Mouse (Mus musculus) midbrain, embryonic 15.5 days (tissue): ENCODE results near the gene Abca2. TPM values are rescaled to one million over a fixed set of nuclear protein-coding genes. Genes with fewer than 3 reads are reported as not detected.

Experiments used
- ATAC-seq: fragments of 200-750 bp; cut with Nextera tagmentation; replicated peaks from 2 replicates; pipeline ENCODE4 v1.8.0; 2017; ENCODE audit warnings: moderate TSS enrichment
- H3K27ac ChIP-seq: fragments of 300-500 bp; sonication (generic); 2 replicates; pipeline ENCODE4 v1.5.1; 2015; ENCODE audit warnings: mild to moderate bottlenecking, inconsistent platforms
- H3K27me3 ChIP-seq: fragments of 300-500 bp; sonication (generic); replicated peaks from 2 replicates; pipeline ENCODE4 v1.6.1; 2015; ENCODE audit warnings: inconsistent platforms
- H3K36me3 ChIP-seq: fragments of 300-500 bp; sonication (generic); replicated peaks from 2 replicates; pipeline ENCODE4 v1.6.1; 2015; ENCODE audit warnings: inconsistent platforms
- H3K4me1 ChIP-seq: fragments of 300-500 bp; sonication (generic); 2 replicates; pipeline ENCODE4 v1.6.1; 2015; ENCODE audit warnings: inconsistent platforms
- H3K4me2 ChIP-seq: fragments of 300-500 bp; sonication (generic); 2 replicates; pipeline ENCODE4 v1.6.1; 2015; ENCODE audit warnings: inconsistent platforms, mild to moderate bottlenecking, moderate library complexity
- H3K4me3 ChIP-seq: fragments of 300-500 bp; sonication (generic); 2 replicates; pipeline ENCODE4 v1.5.1; 2015; ENCODE audit warnings: mild to moderate bottlenecking, inconsistent platforms
- H3K9ac ChIP-seq: fragments of 300-500 bp; sonication (generic); 2 replicates; pipeline ENCODE4 v1.6.1; 2015; ENCODE audit warnings: mild to moderate bottlenecking, inconsistent platforms
- H3K9me3 ChIP-seq: fragments of 300-500 bp; sonication (generic); 2 replicates; pipeline ENCODE4 v1.6.1; 2016; ENCODE audit warnings: inconsistent platforms
- WGBS: fragments of 180-500 bp; shearing (Covaris S2); methylation state at CpG from one replicate; pipeline ENCODE4 v1.1.7; 2015; ENCODE audit warnings: mixed read lengths; 5-methylcytosine and 5-hydroxymethylcytosine counted together
- polyA plus RNA-seq: library from polyadenylated mRNA; unstranded; fragments of >200 nt; fragmentation: Nextera tagmentation; extraction: Ambion mirVana; gene quantifications from 2 replicates; pipeline ENCODE4 v1.2.1, GENCODE M21; 2015

Gene Abca2
- polyA plus RNA-seq, 1 experiment from 2014 or later, result 17.6 TPM

GRCm38 (mm10) chr2:25429435-25430180 is 1.1 kb downstream of the Abca2 start:
- no peaks in the 10 kb centered on the region; the same call in 1 of the 2 replicates for H3K27me3 ChIP-seq
- peak overlapping the region; percentile 76 for H3K4me2 ChIP-seq
- ATAC-seq, result no peak
- peak overlapping the region; percentile 81 for H3K4me3 ChIP-seq
- H3K36me3 ChIP-seq, result no peaks in the 10 kb centered on the region; the same call in 1 of the 2 replicates
- H3K4me1 ChIP-seq, result peaks cover 29% of the 10 kb centered on the region
- no peak overlapping the region; the same call in 1 of the 2 replicates for H3K27ac ChIP-seq
- peak overlapping the region; percentile 94; the same call in 1 of the 2 replicates for H3K9ac ChIP-seq
- WGBS, result 64% methylated on average over 5 of the region's 5 CpGs
- no peaks in the 10 kb centered on the region for H3K9me3 ChIP-seq

- peaks cover 29% of the 10 kb centered on the region for H3K4me1 ChIP-seq
Observed at GRCm38 (mm10) chr2:25430395-25431233, 2.1 kb downstream of the Abca2 start.

GRCm38 (mm10) chr2:25431308-25431855 is 2.9 kb downstream of the Abca2 start:
- H3K4me2 ChIP-seq, result peak overlapping the region; percentile 76
- no peaks in the 10 kb centered on the region for H3K9me3 ChIP-seq
- H3K27me3 ChIP-seq, result no peaks in the 10 kb centered on the region
- WGBS, result 52% methylated on average over 6 of the region's 6 CpGs
- ATAC-seq, result no peak
- H3K9ac ChIP-seq, result peak overlapping the region; percentile 0; the same call in 1 of the 2 replicates
- no peak overlapping the region for H3K4me3 ChIP-seq
- no peak overlapping the region for H3K27ac ChIP-seq
- H3K4me1 ChIP-seq, result peaks cover 29% of the 10 kb centered on the region
- H3K36me3 ChIP-seq, result peaks cover 9% of the 10 kb centered on the region; the same call in 1 of the 2 replicates

More at GRCm38 (mm10) chr2:25430395-25431233, 2.1 kb downstream of the Abca2 start:
- Histone ChIP-seq H3K4me3 (no peak overlapping the region; the same call in 1 of the 2 replicates), H3K9ac (peak overlapping the region; percentile 0; the same call in 1 of the 2 replicates), H3K36me3 (peaks cover 6% of the 10 kb centered on the region; the same call in 1 of the 2 replicates), H3K27ac (no peak overlapping the region), H3K9me3 (no peaks in the 10 kb centered on the region), H3K27me3 (no peaks in the 10 kb centered on the region), H3K4me2 (peak overlapping the region; percentile 76)
- no peak for ATAC-seq
- whole genome bisulfite sequencing, result 53% methylated on average over 17 of the region's 17 CpGs

GRCm38 (mm10) chr2:25432326-25433098 is 4.0 kb downstream of the Abca2 start:
- H3K27me3 ChIP-seq, result no peaks in the 10 kb centered on the region
- H3K9ac ChIP-seq, result no peak overlapping the region
- 84% methylated on average over 11 of the region's 11 CpGs for WGBS

GRCm38 (mm10) chr2:25433101-25433500 is 4.6 kb downstream of the Abca2 start:
- ATAC-seq, result no peak
- no peak overlapping the region for H3K27ac ChIP-seq

More at GRCm38 (mm10) chr2:25432326-25433098, 4.0 kb downstream of the Abca2 start:
- H3K4me2 ChIP-seq, result no peak overlapping the region
- no peak overlapping the region for H3K4me3 ChIP-seq
- no peak for ATAC-seq
- peaks cover 29% of the 10 kb centered on the region for H3K4me1 ChIP-seq
- no peaks in the 10 kb centered on the region for H3K9me3 ChIP-seq
- H3K36me3 ChIP-seq, result peaks cover 21% of the 10 kb centered on the region; the same call in 1 of the 2 replicates
- H3K27ac ChIP-seq, result no peak overlapping the region

GRCm38 (mm10) chr2:25434292-25434691 is 5.8 kb downstream of the Abca2 start:
- H3K36me3 ChIP-seq, result peaks cover 38% of the 10 kb centered on the region
- peaks cover 24% of the 10 kb centered on the region for H3K4me1 ChIP-seq
- no peaks in the 10 kb centered on the region for H3K9me3 ChIP-seq
- H3K27me3 ChIP-seq, result no peaks in the 10 kb centered on the region
- H3K4me3 ChIP-seq, result no peak overlapping the region
- ATAC-seq, result no peak
- H3K27ac ChIP-seq, result no peak overlapping the region
- 89% methylated on average over 8 of the region's 8 CpGs for WGBS
- H3K9ac ChIP-seq, result no peak overlapping the region
- H3K4me2 ChIP-seq, result no peak overlapping the region

More at GRCm38 (mm10) chr2:25433101-25433500, 4.6 kb downstream of the Abca2 start:
- Histone ChIP-seq H3K36me3 (peaks cover 27% of the 10 kb centered on the region), H3K9ac (no peak overlapping the region), H3K27me3 (no peaks in the 10 kb centered on the region), H3K9me3 (no peaks in the 10 kb centered on the region), H3K4me2 (no peak overlapping the region), H3K4me1 (peaks cover 27% of the 10 kb centered on the region), H3K4me3 (no peak overlapping the region)
- 93% methylated on average over 17 of the region's 17 CpGs for WGBS

GRCm38 (mm10) chr2:25436286-25436820 is 7.8 kb downstream of the Abca2 start:
- Histone ChIP-seq H3K4me3 (no peak overlapping the region), H3K4me2 (no peak overlapping the region), H3K9ac (no peak overlapping the region), H3K27ac (no peak overlapping the region), H3K27me3 (no peaks in the 10 kb centered on the region), H3K4me1 (peaks cover 4% of the 10 kb centered on the region), H3K36me3 (peaks cover 50% of the 10 kb centered on the region), H3K9me3 (no peaks in the 10 kb centered on the region)
- WGBS, result 92% methylated on average over 10 of the region's 10 CpGs
- ATAC-seq, result no peak

- no peak overlapping the region for H3K4me2 ChIP-seq
- peaks cover 82% of the 10 kb centered on the region for H3K36me3 ChIP-seq
- H3K27ac ChIP-seq, result no peak overlapping the region
- H3K9me3 ChIP-seq, result no peaks in the 10 kb centered on the region
- no peak overlapping the region for H3K9ac ChIP-seq
- ATAC-seq, result no peak
- H3K27me3 ChIP-seq, result no peaks in the 10 kb centered on the region
- no peaks in the 10 kb centered on the region for H3K4me1 ChIP-seq
- H3K4me3 ChIP-seq, result no peak overlapping the region
- 89% methylated on average over 20 of the region's 20 CpGs for WGBS
Observed at GRCm38 (mm10) chr2:25441067-25441466, 12.6 kb downstream of the Abca2 start.

GRCm38 (mm10) chr2:25442682-25443081 is 14.2 kb downstream of the Abca2 start:
- ATAC-seq, result no peak
- H3K36me3 ChIP-seq, result peaks cover 81% of the 10 kb centered on the region
- H3K4me1 ChIP-seq, result no peaks in the 10 kb centered on the region
- no peak overlapping the region for H3K4me3 ChIP-seq
- no peak overlapping the region for H3K4me2 ChIP-seq
- WGBS, result 95% methylated on average over 14 of the region's 14 CpGs
- no peak overlapping the region for H3K27ac ChIP-seq
- no peaks in the 10 kb centered on the region for H3K27me3 ChIP-seq
- no peak overlapping the region for H3K9ac ChIP-seq
- no peaks in the 10 kb centered on the region for H3K9me3 ChIP-seq

GRCm38 (mm10) chr2:25450853-25451647 is 22.5 kb downstream of the Abca2 start:
- Histone ChIP-seq H3K27ac (no peak overlapping the region), H3K4me2 (no peak overlapping the region), H3K9me3 (no peaks in the 10 kb centered on the region), H3K27me3 (no peaks in the 10 kb centered on the region), H3K9ac (no peak overlapping the region), H3K36me3 (peaks cover 22% of the 10 kb centered on the region), H3K4me3 (no peak overlapping the region), H3K4me1 (no peaks in the 10 kb centered on the region)
- ATAC-seq, result no peak
- WGBS, result 87% methylated on average over 8 of the region's 8 CpGs

- H3K4me2 ChIP-seq, result no peak overlapping the region
- no peaks in the 10 kb centered on the region for H3K4me1 ChIP-seq
- H3K36me3 ChIP-seq, result peaks cover 5% of the 10 kb centered on the region
- no peak overlapping the region for H3K4me3 ChIP-seq
- no peaks in the 10 kb centered on the region for H3K27me3 ChIP-seq
- no peak for ATAC-seq
- no peak overlapping the region for H3K27ac ChIP-seq
- H3K9me3 ChIP-seq, result no peaks in the 10 kb centered on the region
- H3K9ac ChIP-seq, result no peak overlapping the region
- WGBS, result 35% methylated on average over 1 of the region's 1 CpGs
Observed at GRCm38 (mm10) chr2:25452951-25453350, 24.4 kb downstream of the Abca2 start.
